Mouse (Mus musculus): ENCODE results near the gene Cdh23.

Gene Cdh23

GRCm38 (mm10) chr10:60335021-60335420 is 361.3 kb downstream of the Cdh23 start:
- no peak for DNase-seq (ENCODE audit: low read depth)

GRCm38 (mm10) chr10:60334583-60334982 is 361.7 kb downstream of the Cdh23 start:
- DNase-seq (ENCODE audit: low read depth) = no peak

- DNase-seq (ENCODE audit: low read depth) = no peak
Observed at GRCm38 (mm10) chr10:60328963-60329650, 367.2 kb downstream of the Cdh23 start.

- no peak for DNase-seq (ENCODE audit: low read depth)
Observed at GRCm38 (mm10) chr10:60316166-60316565, 380.1 kb downstream of the Cdh23 start.

- DNase-seq (ENCODE audit: low read depth) = no peak
Observed at GRCm38 (mm10) chr10:60313606-60314005, 382.7 kb downstream of the Cdh23 start.

GRCm38 (mm10) chr10:60310629-60311028 is 385.7 kb downstream of the Cdh23 start:
- DNase-seq (ENCODE audit: low read depth) = no peak

- peak; percentile 89 for DNase-seq (ENCODE audit: low read depth)
Observed at GRCm38 (mm10) chr10:60304854-60305628, 391.2 kb downstream of the Cdh23 start.

GRCm38 (mm10) chr10:60303419-60303818 is 392.9 kb downstream of the Cdh23 start:
- DNase-seq (ENCODE audit: low read depth) = no peak

- DNase-seq (ENCODE audit: low read depth) = no peak
Observed at GRCm38 (mm10) chr10:60299636-60300035, 396.7 kb downstream of the Cdh23 start.

- no peak for DNase-seq (ENCODE audit: low read depth)
Observed at GRCm38 (mm10) chr10:60296027-60296426, 400.3 kb downstream of the Cdh23 start.

- DNase-seq (ENCODE audit: low read depth) = no peak
Observed at GRCm38 (mm10) chr10:60295356-60295755, 400.9 kb downstream of the Cdh23 start.

GRCm38 (mm10) chr10:60294621-60295020 is 401.7 kb downstream of the Cdh23 start:
- DNase-seq (ENCODE audit: low read depth) = no peak

GRCm38 (mm10) chr10:60292209-60292608 is 404.1 kb downstream of the Cdh23 start:
- no peak for DNase-seq (ENCODE audit: low read depth)

GRCm38 (mm10) chr10:60290739-60291110 is 405.6 kb downstream of the Cdh23 start:
- no peak for DNase-seq (ENCODE audit: low read depth)

GRCm38 (mm10) chr10:60290026-60290738 is 406.1 kb downstream of the Cdh23 start:
- DNase-seq (ENCODE audit: low read depth) = peak; percentile 39

- peak; percentile 54 for DNase-seq (ENCODE audit: low read depth)
Observed at GRCm38 (mm10) chr10:60289216-60289615, 407.1 kb downstream of the Cdh23 start.

- DNase-seq (ENCODE audit: low read depth) = peak; percentile 55
Observed at GRCm38 (mm10) chr10:60287726-60288125, 408.6 kb downstream of the Cdh23 start.

- DNase-seq (ENCODE audit: low read depth) = no peak
Observed at GRCm38 (mm10) chr10:60287161-60287560, 409.1 kb downstream of the Cdh23 start.

- DNase-seq (ENCODE audit: low read depth) = no peak
Observed at GRCm38 (mm10) chr10:60286546-60286945, 409.7 kb downstream of the Cdh23 start.

- DNase-seq (ENCODE audit: low read depth) = no peak
Observed at GRCm38 (mm10) chr10:60285676-60286372, 410.5 kb downstream of the Cdh23 start.

GRCm38 (mm10) chr10:60285183-60285582 is 411.1 kb downstream of the Cdh23 start:
- no peak for DNase-seq (ENCODE audit: low read depth)

GRCm38 (mm10) chr10:60284676-60285111 is 411.6 kb downstream of the Cdh23 start:
- peak; percentile 48 for DNase-seq (ENCODE audit: low read depth)
